Mouse (Mus musculus) gastrocnemius, postnatal 25 days (tissue): ENCODE measurements around the gene Rps6. TPM values are rescaled to one million over a fixed set of nuclear protein-coding genes. Genes with fewer than 3 reads are reported as not detected.
A peak's percentile ranks its signal among the peaks of the same experiment; 100 is the strongest.
"Not testable (repeated sequence)": the region's sequence is repeated elsewhere in the genome, so short reads cannot be mapped to it uniquely, and the experiment has no call there.

Source experiments
- DNase-seq: peaks from one replicate; pipeline ENCODE4 v3.0.0; 2022
- total RNA-seq, 2 experiments: library from RNA; stranded (reverse); gene quantifications; 1 replicate in 1 of 2; 2 replicates in 1 of 2; pipeline ENCODE4 v1.2.3; 2021

The Rps6 gene
- total RNA-seq, 2 experiments from 2014 or later = 353 to 393 TPM

GRCm38 (mm10) chr4:86852018-86852417 is 5.2 kb downstream of the Rps6 start:
- no peak for DNase-seq

DNA sequence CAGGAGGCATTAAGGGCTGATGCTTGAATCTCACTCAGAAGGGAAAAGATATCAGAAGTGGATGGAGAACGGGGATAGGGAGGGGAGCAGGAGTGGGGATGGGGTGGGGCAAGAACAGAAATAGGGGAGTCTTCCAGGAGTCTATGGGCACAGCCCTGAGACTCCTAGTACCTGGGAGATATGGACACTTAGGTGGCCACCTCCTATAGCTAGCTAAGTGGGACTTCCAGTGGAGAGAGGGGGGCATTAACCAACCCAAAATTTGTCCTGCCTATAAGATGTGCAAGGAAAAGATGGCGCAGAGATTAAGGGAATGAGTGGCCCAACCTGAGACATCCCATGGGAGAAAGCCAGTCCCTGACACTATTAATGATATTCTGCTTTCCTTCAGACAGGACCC is 5.9 kb downstream of the Rps6 start:
- DNase-seq = no peak

DNA sequence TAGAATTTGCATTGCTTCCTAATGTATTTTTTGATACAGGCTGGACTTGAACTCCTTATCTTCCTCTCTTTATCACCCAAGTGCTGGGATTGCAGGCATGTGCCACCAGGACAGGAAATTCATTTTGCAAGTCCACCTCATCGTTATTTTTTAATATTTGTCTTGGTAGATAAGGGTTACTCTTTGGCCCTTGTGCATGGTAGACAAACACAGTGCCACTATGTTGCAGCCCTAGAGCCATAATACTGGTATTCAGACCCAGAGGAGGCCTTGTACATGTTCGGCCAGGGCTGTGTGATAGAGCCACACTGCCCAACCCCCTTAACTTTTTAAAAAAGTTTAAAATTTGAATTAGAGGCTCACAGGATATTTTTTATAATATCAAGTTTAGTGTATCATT is 10.0 kb downstream of the Rps6 start:
- DNase-seq = no peak

- DNase-seq = peak; percentile 62
Observed at GRCm38 (mm10) chr4:86845384-86845783, 11.8 kb downstream of the Rps6 start.

- not testable (repeated sequence) for DNase-seq
Observed at GRCm38 (mm10) chr4:86841141-86841540, 16.1 kb downstream of the Rps6 start.

GRCm38 (mm10) chr4:86831896-86832295 is 25.3 kb downstream of the Rps6 start:
- DNase-seq = no peak

GRCm38 (mm10) chr4:86825143-86825542 is 32.1 kb downstream of the Rps6 start:
- no peak for DNase-seq

DNA sequence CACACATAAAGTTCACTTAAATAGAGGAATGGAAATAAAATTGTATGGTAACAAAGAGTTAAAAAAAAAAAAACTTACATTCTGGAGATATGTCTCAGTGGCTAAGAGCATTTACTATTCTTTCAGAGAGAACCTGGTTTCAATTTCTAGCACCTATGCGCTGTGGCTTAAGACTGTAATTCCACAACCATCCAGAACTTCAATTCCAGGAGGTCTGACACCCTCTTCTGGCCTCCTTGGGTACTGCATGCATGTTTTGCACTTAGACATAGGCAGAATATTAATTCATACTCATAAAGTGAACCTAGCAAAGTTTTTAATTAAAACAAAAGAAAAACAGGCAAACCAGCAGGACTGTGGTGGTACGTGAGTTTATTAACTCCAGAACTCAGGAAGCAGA is 34.0 kb downstream of the Rps6 start:
- DNase-seq = no peak

DNA sequence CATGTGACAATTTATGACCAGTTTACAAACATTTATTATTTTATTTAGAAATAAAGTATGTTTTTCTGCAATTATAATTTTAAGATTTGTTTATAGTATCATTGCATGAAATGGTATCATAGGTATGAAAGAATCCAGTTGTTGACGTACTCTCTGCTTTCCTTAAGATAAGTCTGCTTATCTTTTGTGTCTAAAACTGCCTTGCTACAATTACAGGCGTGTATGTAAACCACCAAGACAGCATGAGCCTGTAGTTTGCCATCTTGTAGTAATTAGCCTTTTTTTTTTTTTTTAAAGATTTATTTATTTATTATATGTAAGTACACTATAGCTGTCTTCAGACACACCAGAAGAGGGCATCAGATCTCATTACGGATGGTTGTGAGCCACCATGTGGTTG is 42.4 kb downstream of the Rps6 start:
- no peak for DNase-seq

GRCm38 (mm10) chr4:86810604-86811003 is 46.6 kb downstream of the Rps6 start:
- DNase-seq = no peak

Other genes starting within 250 kb of the Rps6 start
- gene Haus6, start 245.4 kb downstream of the Rps6 start, total RNA-seq = 1 to 10 TPM; 4.8 to 5.5 TPM
- gene Plin2, start 187.4 kb downstream of the Rps6 start, total RNA-seq = 10 to 100 TPM; 58.2 to 75.2 TPM
- gene Dennd4c, start 108.9 kb downstream of the Rps6 start, total RNA-seq = 10 to 100 TPM; 23.2 to 27.5 TPM
- gene Acer2, start 17.0 kb upstream of the Rps6 start, total RNA-seq = 1 to 10 TPM; 1.4 to 2.0 TPM